Mouse (Mus musculus): Measurements from ENCODE around the gene Ctag2. TPM values are rescaled to one million over a fixed set of nuclear protein-coding genes. Genes with fewer than 3 reads are reported as not detected.

Ctag2 gene
- not detected for total RNA-seq (2021)
- long read RNA-seq, experiment 1, result 0 reads
- long read RNA-seq, experiment 2, result 0 reads

- DNase-seq, result no peak
- intact Hi-C loops (cut with DNase I), result no loop called here
Measured at GRCm38 (mm10) chrX:65047344-65047743, at the start of gene Ctag2. TSS of gene Ctag2 (plus strand) at chrX:65047644.
